Mouse (Mus musculus): ENCODE measurements around the gene Olfm1.

Olfm1 gene

DNA sequence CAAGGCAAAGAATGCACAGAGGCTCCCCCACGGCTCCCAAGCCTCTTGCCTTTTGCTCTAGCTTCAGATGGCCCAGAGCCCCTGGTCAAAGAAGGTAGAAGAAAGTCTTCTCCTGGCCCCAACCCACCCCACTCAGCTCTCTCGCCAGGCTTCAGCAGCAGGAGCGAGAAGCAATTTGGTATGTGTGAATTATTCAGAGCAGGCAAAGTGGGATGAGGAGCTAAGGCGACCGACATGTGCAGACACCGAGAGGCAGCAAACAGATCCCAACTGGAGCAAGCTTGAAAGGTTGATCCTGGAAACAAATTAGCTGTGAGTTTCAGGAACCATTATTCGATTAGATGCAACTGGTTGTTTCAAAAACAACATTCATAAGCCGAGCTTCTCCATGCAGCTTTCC is 46.8 kb downstream of the Olfm1 start:
- DNase-seq: no peak

GRCm38 (mm10) chr2:28240920-28241319 is 48.1 kb downstream of the Olfm1 start:
- DNase-seq: no peak

GRCm38 (mm10) chr2:28241520-28242221 is 48.9 kb downstream of the Olfm1 start:
- DNase-seq: no peak

DNA sequence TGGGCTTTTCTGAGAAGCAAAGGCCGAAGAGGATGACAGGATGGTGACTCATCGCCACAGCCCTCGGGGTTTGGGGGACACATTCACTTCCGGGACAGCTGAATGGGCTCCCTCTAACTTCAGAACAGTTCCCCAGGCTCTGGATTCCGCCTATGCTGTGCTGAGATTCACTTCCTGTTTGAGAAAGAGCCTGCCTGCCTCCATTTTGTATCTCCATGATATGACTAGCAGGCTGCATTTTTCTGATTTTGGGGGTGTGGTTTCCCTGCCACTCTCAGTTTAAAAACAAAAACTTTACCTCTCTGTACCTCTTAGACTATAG is 49.4 kb downstream of the Olfm1 start:
- no peak for DNase-seq

DNA sequence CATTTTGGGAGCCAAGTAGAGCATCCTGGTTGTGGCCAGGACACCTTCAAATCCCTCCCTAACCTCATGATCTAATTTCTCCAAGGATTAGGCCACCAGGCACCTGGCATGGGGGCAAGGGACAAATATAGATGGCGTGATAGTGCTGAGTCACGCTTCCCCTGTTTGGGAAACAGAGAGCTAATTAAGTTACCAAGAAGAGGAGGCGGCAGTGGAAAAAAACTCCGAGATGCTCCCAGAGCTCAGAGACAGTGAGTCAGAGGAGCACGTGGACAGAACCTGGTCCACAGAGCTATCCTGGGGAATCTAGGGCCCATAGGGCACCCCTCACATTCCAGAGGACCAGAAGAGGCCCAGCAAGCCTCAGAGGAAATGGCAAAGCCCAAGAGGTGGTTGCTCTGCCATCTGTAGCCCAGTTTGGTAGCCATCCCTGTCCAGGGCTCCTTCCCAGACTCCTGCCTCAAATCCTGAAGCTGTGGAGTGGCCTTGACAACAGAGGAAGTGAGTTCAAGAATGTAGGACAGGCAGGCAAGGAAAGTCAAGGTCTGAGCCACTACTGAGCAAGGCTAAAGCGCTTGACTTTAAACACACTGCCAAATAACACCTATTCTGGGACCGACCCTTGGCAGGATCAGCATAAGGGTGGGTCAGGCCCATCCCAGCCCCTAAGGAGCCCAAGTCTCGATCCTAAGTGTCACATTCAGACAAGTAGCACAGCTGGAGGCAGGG is 52.0 kb downstream of the Olfm1 start:
- DNase-seq: peak; percentile 71

- DNase-seq: no peak
Observed at GRCm38 (mm10) chr2:28246110-28246653, 53.4 kb downstream of the Olfm1 start.

GRCm38 (mm10) chr2:28247098-28247497 is 54.3 kb downstream of the Olfm1 start:
- DNase-seq: no peak

DNA sequence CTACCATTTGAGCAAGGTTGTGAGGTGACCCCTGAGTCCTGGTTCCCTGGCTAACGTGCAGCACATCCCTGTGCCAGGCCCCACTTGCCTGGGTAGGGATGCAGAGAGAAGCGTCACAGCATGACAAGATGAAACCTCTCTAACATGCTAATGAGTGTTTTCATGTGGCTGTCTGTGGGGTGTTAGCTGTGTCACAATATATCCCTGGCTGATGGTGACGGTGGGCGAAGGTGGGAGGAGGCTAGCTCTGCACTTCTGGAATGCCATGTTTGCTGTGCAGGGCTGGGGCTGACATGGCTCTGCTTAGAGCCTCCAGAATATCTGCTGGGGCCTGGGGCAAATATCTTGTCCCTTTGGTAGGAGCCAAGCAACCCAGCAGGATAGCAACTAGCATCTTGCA is 59.8 kb downstream of the Olfm1 start:
- DNase-seq: no peak

GRCm38 (mm10) chr2:28256029-28256428 is 63.2 kb downstream of the Olfm1 start:
- DNase-seq: no peak

GRCm38 (mm10) chr2:28261438-28261837 is 68.6 kb downstream of the Olfm1 start:
- DNase-seq: peak; percentile 64

- DNase-seq: no peak
Observed at GRCm38 (mm10) chr2:28267776-28268275, 75.0 kb downstream of the Olfm1 start.

- peak; percentile 53 for DNase-seq
Observed at GRCm38 (mm10) chr2:28270561-28270960, 77.8 kb downstream of the Olfm1 start.

DNA sequence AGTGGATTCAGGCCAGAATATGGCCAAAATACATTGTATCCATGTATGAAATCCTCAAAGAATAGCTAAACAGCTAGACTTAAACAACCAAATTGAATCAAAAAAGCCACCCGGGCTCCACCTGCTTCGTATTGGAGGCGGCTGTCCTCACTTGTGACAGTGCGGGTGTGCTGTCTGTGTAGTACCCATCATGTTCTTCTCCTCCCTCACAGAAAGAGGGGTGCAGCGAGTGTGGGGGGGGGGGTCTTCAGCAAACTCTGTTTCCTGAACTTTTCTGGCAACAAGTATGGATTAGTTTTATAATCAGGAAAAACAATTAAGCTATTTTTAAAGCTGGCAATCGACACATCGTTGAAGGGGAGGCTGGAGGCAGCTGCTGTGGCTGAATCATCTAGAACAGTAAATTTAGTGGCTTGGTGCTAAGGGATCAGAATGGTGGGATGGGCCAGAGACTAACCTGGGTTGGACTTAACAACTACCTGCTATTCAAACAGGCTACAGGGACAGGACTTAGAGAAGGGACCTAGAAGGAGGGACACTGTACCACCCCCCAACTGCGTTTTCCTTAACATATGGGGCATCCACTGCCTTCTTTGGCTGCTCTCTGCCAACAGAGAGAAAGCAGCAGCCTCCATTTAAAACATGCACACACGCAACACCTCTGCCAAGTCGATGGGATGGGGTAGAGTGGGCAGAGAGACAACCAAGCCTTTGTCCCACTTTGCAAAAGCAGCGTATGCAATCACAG is 79.6 kb downstream of the Olfm1 start:
- DNase-seq: no peak

GRCm38 (mm10) chr2:28274006-28274405 is 81.2 kb downstream of the Olfm1 start:
- DNase-seq: no peak

DNA sequence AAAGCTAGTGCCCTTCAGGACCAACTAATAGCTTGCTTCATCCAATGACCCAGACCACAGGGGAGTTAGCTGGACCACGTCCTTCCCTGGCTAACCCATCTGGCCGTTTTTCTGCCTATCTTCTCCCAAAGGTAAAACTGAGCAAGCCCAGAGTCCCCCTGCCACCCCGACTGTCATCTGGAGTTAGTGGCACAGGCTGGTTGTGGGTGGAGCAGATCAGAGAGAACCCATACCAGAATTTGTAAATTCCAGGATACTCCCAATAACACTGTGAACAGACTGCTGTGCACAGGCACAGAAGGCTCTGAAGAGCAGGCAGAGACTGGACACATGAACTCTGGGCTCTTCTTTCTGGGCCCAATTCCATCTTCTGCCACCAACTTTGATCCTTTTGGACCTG is 82.6 kb downstream of the Olfm1 start:
- no peak for DNase-seq

- DNase-seq: peak; percentile 93
Observed at GRCm38 (mm10) chr2:28278150-28278549, 85.4 kb downstream of the Olfm1 start.

GRCm38 (mm10) chr2:28278853-28279252 is 86.1 kb downstream of the Olfm1 start:
- no peak for DNase-seq
